Mouse (Mus musculus) MN1 (cell line): ENCODE results near the gene Syt12.

ENCODE experiments used
- DNase-seq: peaks from one replicate; pipeline ENCODE4 v3.0.0-alpha.2; 2016; ENCODE audit warnings: low spot score

The Syt12 gene

GRCm38 (mm10) chr19:4477345-4478189 is at the start of gene Syt12:
TSS of gene Syt12 (minus strand) at chr19:4477447.
- peak; percentile 62 for DNase-seq

- no peak for DNase-seq
Measured at GRCm38 (mm10) chr19:4521426-4522050, 44.3 kb upstream of the Syt12 start.

- peak; percentile 24 for DNase-seq
Measured at GRCm38 (mm10) chr19:4517483-4517882, 40.2 kb upstream of the Syt12 start.

GRCm38 (mm10) chr19:4516288-4516687 is 39.0 kb upstream of the Syt12 start:
- DNase-seq = no peak

GRCm38 (mm10) chr19:4515746-4516145 is 38.5 kb upstream of the Syt12 start:
- peak; percentile 63 for DNase-seq

GRCm38 (mm10) chr19:4513236-4513858 is 36.1 kb upstream of the Syt12 start:
- no peak for DNase-seq

GRCm38 (mm10) chr19:4511116-4511841 is 34.0 kb upstream of the Syt12 start:
- no peak for DNase-seq

GRCm38 (mm10) chr19:4509986-4510963 is 33.0 kb upstream of the Syt12 start, which contains the start of gene Pcx:
TSS of gene Pcx (plus strand) at chr19:4510472.
- peak; percentile 96 for DNase-seq

GRCm38 (mm10) chr19:4507746-4508145 is 30.5 kb upstream of the Syt12 start:
- no peak for DNase-seq

GRCm38 (mm10) chr19:4504830-4505229 is 27.6 kb upstream of the Syt12 start:
- DNase-seq = no peak

GRCm38 (mm10) chr19:4502701-4503100 is 25.5 kb upstream of the Syt12 start:
- no peak for DNase-seq

- DNase-seq = no peak
Measured at GRCm38 (mm10) chr19:4498062-4498933, 21.1 kb upstream of the Syt12 start, which contains the start of gene 2010003K11Rik. TSS of gene 2010003K11Rik (minus strand) at chr19:4498583.

GRCm38 (mm10) chr19:4497263-4497973 is 20.2 kb upstream of the Syt12 start:
- peak; percentile 69 for DNase-seq

GRCm38 (mm10) chr19:4496535-4497262 is 19.5 kb upstream of the Syt12 start:
- no peak for DNase-seq

- no peak for DNase-seq
Measured at GRCm38 (mm10) chr19:4495814-4496213, 18.6 kb upstream of the Syt12 start.

- no peak for DNase-seq
Measured at GRCm38 (mm10) chr19:4494707-4495106, 17.5 kb upstream of the Syt12 start.

- DNase-seq = peak; percentile 65
Measured at GRCm38 (mm10) chr19:4492526-4493296, 15.5 kb upstream of the Syt12 start.
